Mouse (Mus musculus) testis, adult 2 months (tissue): ENCODE measurements around the gene Dmd.

Source experiments
- CTCF ChIP-seq: fragments of 200-500 bp; IDR thresholded peaks from 2 replicates; pipeline ENCODE4 v1.5.1; 2012; ENCODE audit warnings: low read depth, mild to moderate bottlenecking, inconsistent platforms, low read length, moderate library complexity; ENCODE audit not compliant: control insufficient read depth, insufficient read depth, insufficient replicate concordance
- POLR2A ChIP-seq: fragments of 200-500 bp; IDR thresholded peaks from 2 replicates; pipeline ENCODE4 v1.6.1; 2012; ENCODE audit warnings: low read depth, mild to moderate bottlenecking, inconsistent platforms, low read length, moderate library complexity; ENCODE audit not compliant: control insufficient read depth

- TF ChIP-seq CTCF (no peak), POLR2A (no peak)
Observed at GRCm38 (mm10) chrX:82901515-82901914, 47.2 kb upstream of the Dmd start.
